In genomic region chr4:141202192-141202591, GRCm38 (mm10) we compare ENCODE assay signal across 20 mouse cellular contexts. TPM values are rescaled to one million over a fixed set of nuclear protein-coding genes. Genes with fewer than 3 reads are reported as not detected.
"Had no signal": no experiment of that assay in that cellular context is flagged by ENCODE, and none has a peak within 500 bp of the region (broad histone marks: within the 10 kb centered on the region; RNA-seq: fewer than 3 reads in every experiment).

No protein-coding gene starts in this region.

- H3K4me3 ChIP-seq: midbrain, embryonic 10.5 days; midbrain, embryonic 12.5 days; myocyte; neural tube, embryonic 13.5 days; neural tube, embryonic 15.5 days had no signal

- H3K27me3 ChIP-seq: midbrain, embryonic 12.5 days; neural tube, embryonic 13.5 days; neural tube, embryonic 15.5 days had no signal

- H3K9ac ChIP-seq: lung, embryonic 14.5 days; midbrain, embryonic 12.5 days; neural tube, embryonic 13.5 days; neural tube, embryonic 15.5 days had no signal

- DNase-seq: lung, adult 18-20 months; lung, embryonic 14.5 days; lung, postnatal 10 days; lung, postnatal 4 days; midbrain, embryonic 14.5 days; retina, postnatal 1 day; right cerebral cortex, adult 18-20 months; right cerebral cortex, postnatal 25 days; right cerebral cortex, postnatal 4 days; spleen, adult 18-20 months; thymus, adult 18-20 months; thymus, postnatal 14 days; thymus, postnatal 36 days had no signal

- H3K27ac ChIP-seq: midbrain, embryonic 10.5 days; midbrain, embryonic 12.5 days; neural tube, embryonic 13.5 days; neural tube, embryonic 15.5 days had no signal

- H3K4me1 ChIP-seq: midbrain, embryonic 10.5 days; midbrain, embryonic 12.5 days; neural tube, embryonic 13.5 days had no signal

- H3K9me3 ChIP-seq: midbrain, embryonic 10.5 days; midbrain, embryonic 12.5 days; neural tube, embryonic 13.5 days; neural tube, embryonic 15.5 days had no signal

RNA-seq across cellular contexts. Expression of gene Arhgef19, which starts 37.1 kb away (rescaled TPM):
- total RNA-seq: megakaryocyte, adult 5-6 weeks; megakaryocyte-erythroid progenitor cell, adult 5-6 weeks had no signal
